Mouse (Mus musculus) ovary, adult 10 weeks (tissue): ENCODE results near the gene Casq2. TPM values are rescaled to one million over a fixed set of nuclear protein-coding genes. Genes with fewer than 3 reads are reported as not detected.

Source experiments
- polyA plus RNA-seq: library from polyadenylated mRNA; stranded (reverse); fragments of 350-450 nt; fragmentation: Illumina TruSeq; extraction: RNeasy Lipid Tissue Mini Kit (QIAGEN cat#74804); gene quantifications from one replicate; pipeline ENCODE4 v1.2.3, GENCODE M21; 2014

The Casq2 gene
- 5.4 TPM for polyA plus RNA-seq

GRCm38 (mm10) chr3:102086283-102086682 is at the start of gene Casq2:
Gene Casq2, plus strand, starts transcription at chr3:102086415.

Other genes with a start within 250 kb of the Casq2 start
- gene Mab21l3, start 237.5 kb upstream of the Casq2 start, polyA plus RNA-seq = 0.31 TPM
- gene Slc22a15, start 162.0 kb upstream of the Casq2 start, polyA plus RNA-seq = 6.6 TPM
- gene Nhlh2, start 76.3 kb upstream of the Casq2 start, polyA plus RNA-seq = not detected
- gene Vangl1, start 118.3 kb downstream of the Casq2 start, polyA plus RNA-seq = 6.4 TPM